Mouse (Mus musculus) CH12.LX (cell line): ENCODE results near the gene Ubr4.

Experiments
- CHD1 ChIP-seq: IDR thresholded peaks from 2 replicates; pipeline ENCODE4 v1.6.1; 2012; ENCODE audit warnings: low read depth, low read length, improper control_type of control experiment, inconsistent platforms
- CTCF ChIP-seq, 2 experiments: IDR thresholded peaks in 1 of 2; conservative IDR thresholded peaks in 1 of 2; 2 replicates each; pipeline ENCODE4 v1.5.1; 2011 to 2012; ENCODE audit warnings: low read depth in 2 of 2, low read length in 2 of 2, improper control_type of control experiment in 1 of 2, inconsistent platforms in 1 of 2, mild to moderate bottlenecking in 1 of 2, moderate library complexity in 1 of 2
- EP300 ChIP-seq: IDR thresholded peaks from 2 replicates; pipeline ENCODE4 v1.6.1; 2011; ENCODE audit warnings: low read length, improper control_type of control experiment
- POLR2A ChIP-seq: IDR thresholded peaks from 2 replicates; pipeline ENCODE4 v1.6.1; 2011; ENCODE audit warnings: low read depth, mild to moderate bottlenecking, improper control_type of control experiment, low read length
- POLR2AphosphoS2 ChIP-seq: IDR thresholded peaks from 2 replicates; pipeline ENCODE4 v1.6.1; 2011; ENCODE audit warnings: low read depth, low read length, improper control_type of control experiment
- RAD21 ChIP-seq: IDR thresholded peaks from 2 replicates; pipeline ENCODE4 v1.6.1; 2011; ENCODE audit warnings: low read depth, mild to moderate bottlenecking, low read length, improper control_type of control experiment, moderate library complexity
- RCOR1 ChIP-seq: conservative IDR thresholded peaks from 2 replicates; pipeline ENCODE4 v1.6.1; 2012; ENCODE audit warnings: low read depth, mild to moderate bottlenecking, inconsistent platforms, low read length, improper control_type of control experiment
- SIN3A ChIP-seq: IDR thresholded peaks from 2 replicates; pipeline ENCODE4 v1.6.1; 2012; ENCODE audit warnings: low read length, improper control_type of control experiment, inconsistent platforms
- TCF12 ChIP-seq: IDR thresholded peaks from 2 replicates; pipeline ENCODE4 v1.6.1; 2014; ENCODE audit warnings: low read depth, mild to moderate bottlenecking, inconsistent platforms, low read length, improper control_type of control experiment
- USF1 ChIP-seq: IDR thresholded peaks from 2 replicates; pipeline ENCODE4 v1.6.1; 2014; ENCODE audit warnings: low read depth, mild to moderate bottlenecking, inconsistent platforms, low read length, improper control_type of control experiment
- ZC3H11A ChIP-seq: IDR thresholded peaks from 2 replicates; pipeline ENCODE4 v1.6.1; 2012; ENCODE audit warnings: low read depth, mild to moderate bottlenecking, inconsistent platforms, low read length, improper control_type of control experiment

- TF ChIP-seq POLR2AphosphoS2: no peak
- TF ChIP-seq SIN3A: no peak
- TF ChIP-seq USF1: no peak
- TF ChIP-seq EP300: no peak
- no peak for TF ChIP-seq CTCF (conservative IDR thresholded peaks at IDR 0.05 in 1 of 2, IDR thresholded peaks at IDR 0.05 in 1 of 2; ENCODE audit: low read depth in 2 of 2, low read length in 2 of 2)
- TF ChIP-seq POLR2A: no peak
- no peak for TF ChIP-seq CHD1
- no peak for TF ChIP-seq RAD21
- no peak for TF ChIP-seq TCF12
- no peak for TF ChIP-seq RCOR1
- TF ChIP-seq ZC3H11A: no peak
These were observed 88.8 kb downstream of the Ubr4 start for GRCm38 (mm10) chr4:139441244-139441643.
